Mouse (Mus musculus): ENCODE measurements around the gene Ltbp1. TPM values are rescaled to one million over a fixed set of nuclear protein-coding genes. Genes with fewer than 3 reads are reported as not detected.

The Ltbp1 gene
- polyA plus RNA-seq, 1 experiment: 20.3 TPM

- no peak for TF ChIP-seq POLR2A (IDR thresholded peaks at IDR 0.05; ENCODE audit: borderline replicate concordance, control insufficient read depth, low read depth, low read length)
- no peak for TF ChIP-seq CTCF (IDR thresholded peaks at IDR 0.05; ENCODE audit: control insufficient read depth, insufficient read depth, low read length)
- 83% methylated on average over 4 of the region's 4 CpGs for WGBS
- H3K4me3 ChIP-seq (replicated peaks; ENCODE audit: control insufficient read depth, low read depth, low read length): no peak overlapping the region
- H3K27ac ChIP-seq (ENCODE audit: control insufficient read depth, insufficient read depth, low read depth, low read length, poor library complexity): no peak overlapping the region
- H3K4me1 ChIP-seq (ENCODE audit: control insufficient read depth, insufficient read depth, low read length): no peaks in the 10 kb centered on the region; the same call in 1 of the 2 replicates
Measured at GRCm38 (mm10) chr17:75180301-75180700, 174.9 kb downstream of the Ltbp1 start.

GRCm38 (mm10) chr17:75180956-75181588, 175.7 kb downstream of the Ltbp1 start:
- TF ChIP-seq POLR2A (IDR thresholded peaks at IDR 0.05; ENCODE audit: borderline replicate concordance, control insufficient read depth, low read depth, low read length) (no peak), CTCF (IDR thresholded peaks at IDR 0.05; ENCODE audit: control insufficient read depth, insufficient read depth, low read length) (no peak)
- 13% methylated on average over 12 of the region's 12 CpGs for WGBS
- H3K27ac ChIP-seq (ENCODE audit: control insufficient read depth, insufficient read depth, low read depth, low read length, poor library complexity): no peak overlapping the region
- no peaks in the 10 kb centered on the region; the same call in 1 of the 2 replicates for H3K4me1 ChIP-seq (ENCODE audit: control insufficient read depth, insufficient read depth, low read length)
- no peak overlapping the region for H3K4me3 ChIP-seq (replicated peaks; ENCODE audit: control insufficient read depth, low read depth, low read length)

GRCm38 (mm10) chr17:75182319-75183001, 177.1 kb downstream of the Ltbp1 start:
- Histone ChIP-seq H3K4me3 (replicated peaks; ENCODE audit: control insufficient read depth, low read depth, low read length) (no peak overlapping the region), H3K27ac (ENCODE audit: control insufficient read depth, insufficient read depth, low read depth, low read length, poor library complexity) (no peak overlapping the region), H3K4me1 (ENCODE audit: control insufficient read depth, insufficient read depth, low read length) (no peaks in the 10 kb centered on the region; the same call in 1 of the 2 replicates)
- TF ChIP-seq POLR2A (IDR thresholded peaks at IDR 0.05; ENCODE audit: borderline replicate concordance, control insufficient read depth, low read depth, low read length) (no peak), CTCF (IDR thresholded peaks at IDR 0.05; ENCODE audit: control insufficient read depth, insufficient read depth, low read length) (no peak)
- 86% methylated on average over 14 of the region's 14 CpGs for WGBS

- Histone ChIP-seq H3K27ac (ENCODE audit: control insufficient read depth, insufficient read depth, low read depth, low read length, poor library complexity) (no peak overlapping the region), H3K4me1 (ENCODE audit: control insufficient read depth, insufficient read depth, low read length) (no peaks in the 10 kb centered on the region), H3K4me3 (replicated peaks; ENCODE audit: control insufficient read depth, low read depth, low read length) (no peak overlapping the region)
- no peak for TF ChIP-seq CTCF (IDR thresholded peaks at IDR 0.05; ENCODE audit: control insufficient read depth, insufficient read depth, low read length)
- TF ChIP-seq POLR2A (IDR thresholded peaks at IDR 0.05; ENCODE audit: borderline replicate concordance, control insufficient read depth, low read depth, low read length): no peak
- WGBS: 71% methylated on average over 8 of the region's 8 CpGs
Measured at GRCm38 (mm10) chr17:75186732-75187509, 181.6 kb downstream of the Ltbp1 start.

GRCm38 (mm10) chr17:75196952-75197351, 191.6 kb downstream of the Ltbp1 start:
- Histone ChIP-seq H3K4me1 (ENCODE audit: control insufficient read depth, insufficient read depth, low read length) (no peaks in the 10 kb centered on the region), H3K27ac (ENCODE audit: control insufficient read depth, insufficient read depth, low read depth, low read length, poor library complexity) (no peak overlapping the region), H3K4me3 (replicated peaks; ENCODE audit: control insufficient read depth, low read depth, low read length) (no peak overlapping the region)
- TF ChIP-seq CTCF (IDR thresholded peaks at IDR 0.05; ENCODE audit: control insufficient read depth, insufficient read depth, low read length) (no peak), POLR2A (IDR thresholded peaks at IDR 0.05; ENCODE audit: borderline replicate concordance, control insufficient read depth, low read depth, low read length) (no peak)
- 37% methylated on average over 2 of the region's 2 CpGs for WGBS

- H3K4me1 ChIP-seq (ENCODE audit: control insufficient read depth, insufficient read depth, low read length): no peaks in the 10 kb centered on the region
- 69% methylated on average over 2 of the region's 2 CpGs for WGBS
- no peak overlapping the region for H3K27ac ChIP-seq (ENCODE audit: control insufficient read depth, insufficient read depth, low read depth, low read length, poor library complexity)
- H3K4me3 ChIP-seq (replicated peaks; ENCODE audit: control insufficient read depth, low read depth, low read length): no peak overlapping the region
- no peak for TF ChIP-seq CTCF (IDR thresholded peaks at IDR 0.05; ENCODE audit: control insufficient read depth, insufficient read depth, low read length)
- no peak for TF ChIP-seq POLR2A (IDR thresholded peaks at IDR 0.05; ENCODE audit: borderline replicate concordance, control insufficient read depth, low read depth, low read length)
Measured at GRCm38 (mm10) chr17:75198767-75199166, 193.4 kb downstream of the Ltbp1 start.

- no peak overlapping the region for H3K4me3 ChIP-seq (replicated peaks; ENCODE audit: control insufficient read depth, low read depth, low read length)
- no peaks in the 10 kb centered on the region for H3K4me1 ChIP-seq (ENCODE audit: control insufficient read depth, insufficient read depth, low read length)
- 11% methylated on average over 9 of the region's 9 CpGs for WGBS
- TF ChIP-seq CTCF (IDR thresholded peaks at IDR 0.05; ENCODE audit: control insufficient read depth, insufficient read depth, low read length): no peak
- no peak for TF ChIP-seq POLR2A (IDR thresholded peaks at IDR 0.05; ENCODE audit: borderline replicate concordance, control insufficient read depth, low read depth, low read length)
- no peak overlapping the region for H3K27ac ChIP-seq (ENCODE audit: control insufficient read depth, insufficient read depth, low read depth, low read length, poor library complexity)
Measured at GRCm38 (mm10) chr17:75199694-75200093, 194.3 kb downstream of the Ltbp1 start.

GRCm38 (mm10) chr17:75202314-75202713, 196.9 kb downstream of the Ltbp1 start:
- Histone ChIP-seq H3K4me3 (replicated peaks; ENCODE audit: control insufficient read depth, low read depth, low read length) (no peak overlapping the region), H3K4me1 (ENCODE audit: control insufficient read depth, insufficient read depth, low read length) (no peaks in the 10 kb centered on the region), H3K27ac (ENCODE audit: control insufficient read depth, insufficient read depth, low read depth, low read length, poor library complexity) (no peak overlapping the region)
- no peak for TF ChIP-seq POLR2A (IDR thresholded peaks at IDR 0.05; ENCODE audit: borderline replicate concordance, control insufficient read depth, low read depth, low read length)
- TF ChIP-seq CTCF (IDR thresholded peaks at IDR 0.05; ENCODE audit: control insufficient read depth, insufficient read depth, low read length): no peak
- WGBS: 89% methylated on average over 3 of the region's 3 CpGs
